Mouse (Mus musculus): Measurements from ENCODE around the gene Tsen54. TPM values are rescaled to one million over a fixed set of nuclear protein-coding genes. Genes with fewer than 3 reads are reported as not detected.

Gene Tsen54
- total RNA-seq, 2 experiments from 2014 or later: 4.6 to 6.0 TPM

- DNase-seq: peak in 1 of 2 experiments; percentile 13
- intact Hi-C loops (cut with DNase I): no loop called here
These were observed 17.6 kb upstream of the Tsen54 start for GRCm38 (mm10) chr11:115796898-115797297.

- intact Hi-C loops (cut with DNase I): no loop called here
These were observed 16.9 kb upstream of the Tsen54 start for GRCm38 (mm10) chr11:115797665-115798064.

GRCm38 (mm10) chr11:115800981-115801380 is 13.5 kb upstream of the Tsen54 start:
- intact Hi-C loops (cut with DNase I): no loop called here
- no peak for DNase-seq

More at GRCm38 (mm10) chr11:115797665-115798064, 16.9 kb upstream of the Tsen54 start:
- DNase-seq: peak in 1 of 2 experiments; percentile 15

GRCm38 (mm10) chr11:115803072-115803709 is 11.3 kb upstream of the Tsen54 start:
- DNase-seq: peak in 1 of 2 experiments; percentile 20
- intact Hi-C loops (cut with DNase I): no loop called here

- intact Hi-C loops (cut with DNase I): no loop called here
- DNase-seq: no peak
These were observed 9.5 kb upstream of the Tsen54 start for GRCm38 (mm10) chr11:115805005-115805404.

- no peak for DNase-seq
- intact Hi-C loops (cut with DNase I): no loop called here
These were observed 8.4 kb upstream of the Tsen54 start for GRCm38 (mm10) chr11:115806154-115806553.

- intact Hi-C loops (cut with DNase I): no loop called here
- no peak for DNase-seq
These were observed 7.2 kb upstream of the Tsen54 start for GRCm38 (mm10) chr11:115807306-115807705.

GRCm38 (mm10) chr11:115807971-115808370 is 6.6 kb upstream of the Tsen54 start:
- no peak for DNase-seq
- intact Hi-C loops (cut with DNase I): no loop called here

- intact Hi-C loops (cut with DNase I): no loop called here
- no peak for DNase-seq
These were observed 5.7 kb upstream of the Tsen54 start for GRCm38 (mm10) chr11:115808696-115809310.

- intact Hi-C loops (cut with DNase I): no loop called here
- DNase-seq: no peak
These were observed 5.2 kb upstream of the Tsen54 start for GRCm38 (mm10) chr11:115809311-115809781.

- DNase-seq: no peak
- intact Hi-C loops (cut with DNase I): loop anchor here (5.0 kb wide), 2 partner anchors 33 to 163 kb away; no protein-coding TSS in a partner anchor
These were observed 4.1 kb upstream of the Tsen54 start for GRCm38 (mm10) chr11:115810377-115810776.

GRCm38 (mm10) chr11:115811381-115812093 is 3.0 kb upstream of the Tsen54 start:
- intact Hi-C loops (cut with DNase I): loop anchor here (5.0 kb wide), 2 partner anchors 34 to 164 kb away; no protein-coding TSS in a partner anchor
- DNase-seq: no peak

GRCm38 (mm10) chr11:115812095-115812494 is 2.4 kb upstream of the Tsen54 start:
- DNase-seq: no peak

GRCm38 (mm10) chr11:115812533-115813420 is 1.7 kb upstream of the Tsen54 start:
- intact Hi-C loops (cut with DNase I): loop anchor here (5.0 kb wide), 2 partner anchors 35 to 165 kb away; no protein-coding TSS in a partner anchor

More at GRCm38 (mm10) chr11:115812095-115812494, 2.4 kb upstream of the Tsen54 start:
- intact Hi-C loops (cut with DNase I): loop anchor here (5.0 kb wide), 2 partner anchors 35 to 165 kb away; no protein-coding TSS in a partner anchor

GRCm38 (mm10) chr11:115813507-115814296 is 822 bp upstream of the Tsen54 start, which contains the start of gene Caskin2:
Gene Caskin2 (minus strand): TSS chr11:115813639.
- DNase-seq: peak; percentile 91 to 94
- intact Hi-C loops (cut with DNase I): loop anchor here (1.0 to 5.0 kb wide), 3 partner anchors 36 to 166 kb away; no protein-coding TSS in a partner anchor

More at GRCm38 (mm10) chr11:115812533-115813420, 1.7 kb upstream of the Tsen54 start:
- DNase-seq: no peak

GRCm38 (mm10) chr11:115817331-115817730 is 2.8 kb downstream of the Tsen54 start:
- intact Hi-C loops (cut with DNase I): no loop called here

GRCm38 (mm10) chr11:115819915-115820623 is 5.5 kb downstream of the Tsen54 start:
- DNase-seq: no peak
- intact Hi-C loops (cut with DNase I): no loop called here

More at GRCm38 (mm10) chr11:115817331-115817730, 2.8 kb downstream of the Tsen54 start:
- DNase-seq: no peak

GRCm38 (mm10) chr11:115821001-115821400 is 6.5 kb downstream of the Tsen54 start:
- intact Hi-C loops (cut with DNase I): no loop called here

More at GRCm38 (mm10) chr11:115821001-115821400, 6.5 kb downstream of the Tsen54 start:
- no peak for DNase-seq

Measured in gastrocnemius, postnatal 36 days (tissue).